Mouse (Mus musculus) midbrain, embryonic 15.5 days (tissue): ENCODE results near the gene Ccm2l. TPM values are rescaled to one million over a fixed set of nuclear protein-coding genes. Genes with fewer than 3 reads are reported as not detected.

Source experiments
- ATAC-seq: fragments of 200-750 bp; cut with Nextera tagmentation; replicated peaks from 2 replicates; pipeline ENCODE4 v1.8.0; 2017; ENCODE audit warnings: moderate TSS enrichment
- H3K27ac ChIP-seq: fragments of 300-500 bp; sonication (generic); 2 replicates; pipeline ENCODE4 v1.5.1; 2015; ENCODE audit warnings: mild to moderate bottlenecking, inconsistent platforms
- H3K27me3 ChIP-seq: fragments of 300-500 bp; sonication (generic); replicated peaks from 2 replicates; pipeline ENCODE4 v1.6.1; 2015; ENCODE audit warnings: inconsistent platforms
- H3K36me3 ChIP-seq: fragments of 300-500 bp; sonication (generic); replicated peaks from 2 replicates; pipeline ENCODE4 v1.6.1; 2015; ENCODE audit warnings: inconsistent platforms
- H3K4me1 ChIP-seq: fragments of 300-500 bp; sonication (generic); 2 replicates; pipeline ENCODE4 v1.6.1; 2015; ENCODE audit warnings: inconsistent platforms
- H3K4me2 ChIP-seq: fragments of 300-500 bp; sonication (generic); 2 replicates; pipeline ENCODE4 v1.6.1; 2015; ENCODE audit warnings: inconsistent platforms, mild to moderate bottlenecking, moderate library complexity
- H3K4me3 ChIP-seq: fragments of 300-500 bp; sonication (generic); 2 replicates; pipeline ENCODE4 v1.5.1; 2015; ENCODE audit warnings: mild to moderate bottlenecking, inconsistent platforms
- H3K9ac ChIP-seq: fragments of 300-500 bp; sonication (generic); 2 replicates; pipeline ENCODE4 v1.6.1; 2015; ENCODE audit warnings: mild to moderate bottlenecking, inconsistent platforms
- H3K9me3 ChIP-seq: fragments of 300-500 bp; sonication (generic); 2 replicates; pipeline ENCODE4 v1.6.1; 2016; ENCODE audit warnings: inconsistent platforms
- WGBS: fragments of 180-500 bp; shearing (Covaris S2); methylation state at CpG from one replicate; pipeline ENCODE4 v1.1.7; 2015; ENCODE audit warnings: mixed read lengths; 5-methylcytosine and 5-hydroxymethylcytosine counted together
- polyA plus RNA-seq: library from polyadenylated mRNA; unstranded; fragments of >200 nt; fragmentation: Nextera tagmentation; extraction: Ambion mirVana; gene quantifications from 2 replicates; pipeline ENCODE4 v1.2.1, GENCODE M21; 2015

Gene Ccm2l
- polyA plus RNA-seq, 1 experiment from 2014 or later, result 1.7 TPM

- peak within 1 kb of the TSS; percentile 89 for H3K4me2 ChIP-seq
- H3K27ac ChIP-seq, result no peak within 1 kb of the TSS
- peaks cover 16% of the 10 kb centered on the region for H3K4me1 ChIP-seq
- peak; percentile 58; the same call in 1 of the 2 replicates for ATAC-seq
- H3K4me3 ChIP-seq, result peak within 1 kb of the TSS; percentile 48
- H3K9me3 ChIP-seq, result no peaks in the 10 kb centered on the region
- peaks cover 36% of the 10 kb centered on the region for H3K27me3 ChIP-seq
- WGBS, result 4% methylated on average over 52 of the region's 52 CpGs
- H3K9ac ChIP-seq, result peak within 1 kb of the TSS; percentile 41
- H3K36me3 ChIP-seq, result no peaks in the 10 kb centered on the region
Measured at GRCm38 (mm10) chr2:153108313-153109264, 42.8 kb downstream of the Ccm2l start, which contains the start of gene Hck. Gene Hck, plus strand, starts transcription at chr2:153108468.

GRCm38 (mm10) chr2:153109596-153109995 is 43.8 kb downstream of the Ccm2l start:
- H3K4me1 ChIP-seq, result peaks cover 16% of the 10 kb centered on the region
- no peak for ATAC-seq
- 72% methylated on average over 7 of the region's 7 CpGs for WGBS

GRCm38 (mm10) chr2:153111298-153111697 is 45.5 kb downstream of the Ccm2l start:
- WGBS, result 91% methylated on average over 7 of the region's 7 CpGs
- no peak overlapping the region for H3K27ac ChIP-seq
- H3K4me1 ChIP-seq, result peaks cover 16% of the 10 kb centered on the region
- no peaks in the 10 kb centered on the region for H3K9me3 ChIP-seq
- H3K27me3 ChIP-seq, result peaks cover 36% of the 10 kb centered on the region
- no peak overlapping the region for H3K9ac ChIP-seq
- H3K4me2 ChIP-seq, result no peak overlapping the region
- no peaks in the 10 kb centered on the region for H3K36me3 ChIP-seq
- no peak for ATAC-seq
- H3K4me3 ChIP-seq, result no peak overlapping the region

More at GRCm38 (mm10) chr2:153109596-153109995, 43.8 kb downstream of the Ccm2l start:
- no peaks in the 10 kb centered on the region for H3K9me3 ChIP-seq
- peaks cover 36% of the 10 kb centered on the region for H3K27me3 ChIP-seq
- H3K36me3 ChIP-seq, result no peaks in the 10 kb centered on the region
- H3K9ac ChIP-seq, result no peak overlapping the region
- no peak overlapping the region for H3K4me3 ChIP-seq
- no peak overlapping the region for H3K4me2 ChIP-seq
- H3K27ac ChIP-seq, result no peak overlapping the region

- Histone ChIP-seq H3K27me3 (no peaks in the 10 kb centered on the region; the same call in 1 of the 2 replicates), H3K9me3 (no peaks in the 10 kb centered on the region), H3K4me2 (no peak overlapping the region), H3K9ac (no peak overlapping the region), H3K27ac (no peak overlapping the region), H3K36me3 (no peaks in the 10 kb centered on the region), H3K4me1 (no peaks in the 10 kb centered on the region), H3K4me3 (no peak overlapping the region)
- no peak for ATAC-seq
- 80% methylated on average over 4 of the region's 4 CpGs for WGBS
Measured at GRCm38 (mm10) chr2:153115679-153116081, 49.9 kb downstream of the Ccm2l start.

- Histone ChIP-seq H3K4me1 (no peaks in the 10 kb centered on the region), H3K9me3 (no peaks in the 10 kb centered on the region), H3K36me3 (no peaks in the 10 kb centered on the region), H3K9ac (no peak overlapping the region), H3K4me3 (no peak overlapping the region), H3K27me3 (no peaks in the 10 kb centered on the region), H3K27ac (no peak overlapping the region), H3K4me2 (no peak overlapping the region)
- no peak for ATAC-seq
- 84% methylated on average over 7 of the region's 7 CpGs for WGBS
Measured at GRCm38 (mm10) chr2:153117051-153117486, 51.3 kb downstream of the Ccm2l start.

- Histone ChIP-seq H3K27ac (no peak overlapping the region), H3K4me3 (no peak overlapping the region), H3K4me2 (no peak overlapping the region), H3K4me1 (no peaks in the 10 kb centered on the region), H3K9me3 (no peaks in the 10 kb centered on the region), H3K36me3 (no peaks in the 10 kb centered on the region), H3K9ac (no peak overlapping the region), H3K27me3 (no peaks in the 10 kb centered on the region)
- WGBS, result 94% methylated on average over 6 of the region's 6 CpGs
- ATAC-seq, result no peak
Measured at GRCm38 (mm10) chr2:153119488-153119887, 53.7 kb downstream of the Ccm2l start.

GRCm38 (mm10) chr2:153120126-153120525 is 54.4 kb downstream of the Ccm2l start:
- Histone ChIP-seq H3K27ac (no peak overlapping the region), H3K4me1 (no peaks in the 10 kb centered on the region), H3K4me2 (no peak overlapping the region), H3K9ac (no peak overlapping the region), H3K36me3 (no peaks in the 10 kb centered on the region), H3K4me3 (no peak overlapping the region), H3K9me3 (no peaks in the 10 kb centered on the region), H3K27me3 (no peaks in the 10 kb centered on the region)
- WGBS, result 78% methylated on average over 8 of the region's 8 CpGs
- no peak for ATAC-seq

GRCm38 (mm10) chr2:153121821-153122615 is 56.3 kb downstream of the Ccm2l start:
- ATAC-seq, result no peak

GRCm38 (mm10) chr2:153122701-153123100 is 56.9 kb downstream of the Ccm2l start:
- Histone ChIP-seq H3K4me2 (no peak overlapping the region), H3K36me3 (no peaks in the 10 kb centered on the region), H3K9ac (no peak overlapping the region), H3K4me1 (no peaks in the 10 kb centered on the region), H3K27me3 (no peaks in the 10 kb centered on the region), H3K4me3 (no peak overlapping the region), H3K27ac (no peak overlapping the region), H3K9me3 (no peaks in the 10 kb centered on the region)
- ATAC-seq, result no peak
- 89% methylated on average over 7 of the region's 7 CpGs for WGBS

More at GRCm38 (mm10) chr2:153121821-153122615, 56.3 kb downstream of the Ccm2l start:
- Histone ChIP-seq H3K4me2 (no peak overlapping the region), H3K4me3 (no peak overlapping the region), H3K9ac (no peak overlapping the region), H3K4me1 (no peaks in the 10 kb centered on the region), H3K27me3 (no peaks in the 10 kb centered on the region), H3K36me3 (no peaks in the 10 kb centered on the region), H3K27ac (no peak overlapping the region), H3K9me3 (no peaks in the 10 kb centered on the region)
- WGBS, result 70% methylated on average over 8 of the region's 8 CpGs

- no peak overlapping the region for H3K27ac ChIP-seq
- no peak for ATAC-seq
- no peak overlapping the region for H3K4me2 ChIP-seq
- H3K27me3 ChIP-seq, result no peaks in the 10 kb centered on the region
- no peak overlapping the region for H3K4me3 ChIP-seq
- H3K4me1 ChIP-seq, result no peaks in the 10 kb centered on the region
- no peak overlapping the region for H3K9ac ChIP-seq
- 56% methylated on average over 5 of the region's 5 CpGs for WGBS
- H3K36me3 ChIP-seq, result no peaks in the 10 kb centered on the region
- no peaks in the 10 kb centered on the region for H3K9me3 ChIP-seq
Measured at GRCm38 (mm10) chr2:153125875-153126274, 60.1 kb downstream of the Ccm2l start.

GRCm38 (mm10) chr2:153131019-153131418 is 65.3 kb downstream of the Ccm2l start:
- no peak overlapping the region for H3K4me2 ChIP-seq
- whole genome bisulfite sequencing, result 17% methylated on average over 6 of the region's 6 CpGs
- H3K9ac ChIP-seq, result no peak overlapping the region
- no peak overlapping the region for H3K27ac ChIP-seq
- H3K9me3 ChIP-seq, result no peaks in the 10 kb centered on the region
- H3K4me1 ChIP-seq, result no peaks in the 10 kb centered on the region
- no peaks in the 10 kb centered on the region for H3K27me3 ChIP-seq
- H3K36me3 ChIP-seq, result no peaks in the 10 kb centered on the region
- H3K4me3 ChIP-seq, result no peak overlapping the region
- ATAC-seq, result no peak
